Mouse (Mus musculus) urinary bladder, postnatal 25 days (tissue): ENCODE data around the gene Hist1h2ak.
"Not testable (repeated sequence)": the region's sequence is repeated elsewhere in the genome, so short reads cannot be mapped to it uniquely, and the experiment has no call there.

Source experiments
- DNase-seq: peaks from one replicate; pipeline ENCODE4 v3.0.0; 2022; ENCODE audit warnings: low spot score

Gene Hist1h2ak

DNA sequence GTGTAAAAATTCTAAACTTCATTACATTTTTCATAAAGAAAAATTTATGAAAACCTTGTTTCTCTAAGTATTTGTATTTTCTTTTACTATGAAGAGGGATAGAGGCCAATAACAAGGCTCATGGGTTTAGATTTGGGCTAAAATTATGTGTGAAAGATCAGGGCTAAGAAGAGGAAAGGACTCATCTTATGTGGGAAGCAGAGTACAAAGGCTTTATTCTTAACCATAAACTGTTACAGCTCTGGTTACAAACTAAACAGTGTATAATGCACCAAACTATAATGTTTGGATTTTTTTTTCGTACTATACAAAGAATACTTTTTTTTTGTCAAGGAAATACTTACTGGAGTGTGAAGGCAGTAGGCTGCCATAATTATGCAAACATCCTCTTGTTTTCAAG is 2.1 kb upstream of the Hist1h2ak start:
- no peak for DNase-seq

DNA sequence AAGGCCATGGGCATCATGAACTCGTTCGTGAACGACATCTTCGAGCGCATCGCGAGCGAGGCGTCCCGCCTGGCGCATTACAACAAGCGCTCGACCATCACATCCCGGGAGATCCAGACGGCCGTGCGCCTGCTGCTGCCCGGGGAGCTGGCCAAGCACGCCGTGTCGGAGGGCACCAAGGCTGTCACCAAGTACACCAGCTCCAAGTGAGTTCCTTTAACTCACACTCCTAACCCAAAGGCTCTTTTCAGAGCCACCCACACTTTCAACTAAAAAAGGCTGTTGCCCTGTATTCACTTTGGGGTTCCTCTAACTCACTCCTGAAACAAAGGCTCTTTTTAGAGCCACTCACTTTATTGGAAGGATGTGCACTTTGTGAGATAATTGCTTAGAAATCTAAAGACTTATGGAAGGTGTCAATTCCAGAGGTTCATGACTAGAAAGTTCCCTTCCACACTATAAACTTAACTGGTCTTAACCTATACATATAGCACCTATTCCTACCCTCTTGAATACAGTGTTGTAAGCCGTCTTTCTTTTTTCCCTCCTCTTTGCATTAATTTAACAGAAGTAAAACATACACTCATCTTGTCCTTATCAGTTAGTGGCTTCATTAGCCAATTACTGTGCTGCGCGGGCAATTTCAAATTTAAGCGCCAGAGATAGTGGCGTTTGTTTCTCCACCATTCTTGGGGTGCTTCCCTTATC is 821 bp upstream of the Hist1h2ak start:
- DNase-seq = not testable (repeated sequence)

DNA sequence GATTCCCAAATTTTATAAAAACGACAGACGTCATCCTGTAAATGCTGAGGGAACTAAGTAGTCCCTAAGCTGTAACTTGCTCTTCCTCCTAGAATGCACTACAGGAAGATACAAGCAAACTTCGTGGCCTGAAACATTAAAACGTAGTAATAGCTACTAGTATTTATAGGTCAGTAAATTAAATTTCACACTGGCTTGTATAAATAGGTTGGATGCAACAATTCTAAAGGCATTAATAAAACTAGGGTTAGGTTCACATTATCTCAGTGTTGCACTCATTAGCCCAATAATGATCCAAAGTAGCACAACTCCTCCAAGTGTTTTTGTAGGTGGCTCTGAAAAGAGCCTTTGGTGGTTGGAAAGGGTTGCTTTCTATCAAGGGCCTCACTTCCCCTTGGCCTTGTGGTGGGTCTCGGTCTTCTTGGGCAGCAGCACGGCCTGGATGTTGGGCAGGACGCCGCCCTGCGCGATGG is 540 bp downstream of the Hist1h2ak start:
- DNase-seq = no peak

DNA sequence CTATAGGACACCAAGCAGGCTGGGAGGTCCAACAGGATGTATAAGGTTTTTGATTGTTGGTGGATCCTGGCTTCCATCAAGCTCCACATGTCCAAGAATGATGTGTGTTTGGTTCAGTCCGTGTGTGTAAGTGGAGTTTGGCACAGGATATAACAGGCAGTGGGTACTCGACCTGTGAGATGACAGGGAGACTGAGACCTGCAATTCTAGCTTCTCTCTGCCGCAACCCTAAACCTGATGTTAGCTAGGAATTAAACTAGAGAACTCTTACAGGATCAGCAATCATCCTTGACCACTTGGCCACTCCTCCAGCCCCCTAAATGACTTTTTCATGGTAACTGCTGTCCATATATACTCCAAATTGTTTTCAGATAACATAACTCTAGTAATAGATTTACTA is 1.3 kb downstream of the Hist1h2ak start:
- DNase-seq = no peak

DNA sequence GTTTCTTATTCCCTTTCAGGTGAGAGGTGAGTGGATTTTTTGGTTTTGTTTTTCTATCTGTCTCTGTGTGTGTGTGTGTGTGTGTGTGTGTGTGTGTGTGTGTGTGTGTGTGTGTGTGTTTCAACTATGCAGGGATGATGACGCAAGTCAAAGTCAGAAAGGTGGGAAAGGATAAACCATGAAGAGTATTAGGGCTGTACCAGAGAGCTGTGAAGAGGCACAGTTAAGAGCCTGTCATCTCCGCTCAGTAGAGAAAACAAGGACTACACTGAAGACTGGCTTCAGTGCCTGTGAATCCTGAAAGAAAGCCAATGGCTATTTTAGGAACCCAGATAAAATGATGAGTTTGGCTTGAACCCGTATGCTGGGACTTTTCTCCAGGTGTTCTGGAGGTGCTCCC is 1.8 kb downstream of the Hist1h2ak start:
- DNase-seq = no peak

DNA sequence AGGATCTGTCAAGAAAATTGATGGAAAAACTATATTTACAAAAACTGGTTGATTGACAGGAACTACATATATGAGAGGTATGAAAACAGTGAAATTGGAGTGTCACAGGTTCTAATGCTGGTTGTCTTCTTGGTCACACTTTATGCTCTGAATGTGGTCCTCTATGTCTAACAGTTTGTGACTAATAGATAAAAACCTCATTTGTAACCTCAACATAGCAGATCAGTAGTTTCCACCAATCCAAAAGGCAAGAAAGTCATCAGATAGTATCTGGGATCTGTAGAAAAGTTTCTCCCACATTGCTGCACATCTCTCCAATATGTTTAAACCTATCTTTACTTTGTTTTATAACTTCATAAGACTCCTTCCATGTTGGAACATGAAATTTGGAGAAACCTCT is 2.2 kb downstream of the Hist1h2ak start:
- no peak for DNase-seq

DNA sequence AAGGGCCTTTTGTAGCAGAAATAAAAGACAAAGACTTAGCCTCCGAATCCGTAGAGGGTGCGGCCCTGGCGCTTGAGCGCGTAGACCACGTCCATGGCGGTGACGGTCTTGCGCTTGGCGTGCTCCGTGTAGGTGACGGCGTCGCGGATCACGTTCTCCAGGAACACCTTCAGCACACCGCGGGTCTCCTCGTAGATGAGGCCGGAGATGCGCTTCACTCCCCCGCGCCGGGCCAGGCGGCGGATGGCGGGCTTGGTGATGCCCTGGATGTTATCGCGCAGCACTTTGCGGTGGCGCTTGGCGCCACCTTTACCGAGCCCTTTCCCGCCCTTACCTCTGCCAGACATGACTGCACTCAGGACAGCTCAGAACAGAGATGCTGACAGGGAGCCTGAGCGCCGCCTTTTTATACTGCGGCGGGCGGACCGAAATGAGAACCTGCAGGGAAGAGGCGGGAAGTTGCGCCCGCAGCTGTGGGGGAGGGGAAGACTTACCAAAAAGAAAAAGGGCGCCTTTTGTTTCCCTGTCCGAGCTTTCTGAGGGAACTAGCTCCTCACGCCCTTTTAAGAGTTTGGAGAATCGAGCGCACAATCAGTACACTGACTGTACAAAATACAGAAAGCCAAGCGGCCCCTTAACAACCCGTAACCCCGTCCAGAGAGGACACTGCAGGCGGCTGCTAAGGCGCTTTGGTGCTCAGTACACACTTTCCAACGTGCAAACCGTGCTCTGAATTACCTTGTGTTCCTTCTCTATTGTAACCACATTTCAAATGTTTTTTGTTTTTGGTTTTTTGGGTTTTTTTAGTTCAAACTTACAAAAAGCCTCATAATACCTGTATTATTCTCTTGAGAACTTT is 3.2 kb downstream of the Hist1h2ak start, which contains the start of gene Hist1h4k:
TSS of gene Hist1h4k (minus strand) at position 347 of the 859 bp plus-strand sequence.
- peak; percentile 88 for DNase-seq

DNA sequence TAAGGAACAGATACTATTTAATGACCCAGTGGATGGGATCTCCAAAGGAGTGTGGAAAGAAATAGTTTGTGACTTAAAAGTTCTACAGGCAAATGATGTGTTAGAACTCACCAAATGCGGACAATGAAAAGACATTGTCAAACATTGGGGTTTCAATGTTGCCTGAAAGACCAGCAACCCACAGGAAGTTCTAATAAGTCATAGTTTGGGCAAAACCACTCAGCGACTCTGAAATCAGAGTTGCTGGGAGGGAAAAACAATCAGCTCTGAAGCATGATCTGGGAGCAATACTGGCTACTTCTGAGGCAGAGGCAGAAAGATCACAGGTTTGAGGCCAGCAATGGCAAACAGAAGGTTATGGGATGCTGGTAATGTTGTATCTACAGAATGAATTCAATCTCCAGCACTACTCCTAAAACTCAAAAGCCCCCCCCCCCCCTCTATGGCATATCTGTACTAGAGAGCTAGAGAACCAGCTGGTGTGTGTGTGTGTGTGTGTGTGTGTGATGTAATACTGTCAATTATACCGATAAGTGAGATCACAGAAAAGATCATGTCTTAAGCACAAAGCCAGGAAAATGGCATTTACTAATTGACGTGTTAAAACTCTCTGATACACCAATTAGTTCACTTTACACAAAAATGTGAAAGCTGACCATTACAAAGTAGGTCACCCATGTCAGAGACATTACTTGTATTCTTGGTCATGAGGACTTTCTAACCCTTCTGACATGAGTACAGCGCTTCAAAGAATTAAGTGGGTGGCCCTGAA is 4.1 kb downstream of the Hist1h2ak start:
- DNase-seq = no peak

DNA sequence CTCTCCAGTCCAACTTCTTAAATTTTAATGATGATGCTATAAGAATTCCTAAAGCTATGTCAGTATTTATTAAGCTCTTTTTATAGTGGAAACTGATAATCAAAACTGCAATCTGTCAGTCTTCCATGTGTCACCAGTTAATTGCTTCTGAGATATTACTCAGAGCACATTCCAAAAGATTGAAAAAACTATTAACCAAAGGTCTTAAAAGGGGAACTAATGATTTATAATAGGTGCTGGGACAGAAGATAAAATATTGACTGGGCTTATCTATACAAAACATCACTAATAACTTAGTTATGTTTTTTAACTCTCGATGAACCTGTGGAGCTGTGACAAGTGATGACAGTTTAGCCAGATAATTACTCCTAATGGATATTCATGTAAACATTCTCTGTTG is 8.6 kb downstream of the Hist1h2ak start:
- DNase-seq = no peak

DNA sequence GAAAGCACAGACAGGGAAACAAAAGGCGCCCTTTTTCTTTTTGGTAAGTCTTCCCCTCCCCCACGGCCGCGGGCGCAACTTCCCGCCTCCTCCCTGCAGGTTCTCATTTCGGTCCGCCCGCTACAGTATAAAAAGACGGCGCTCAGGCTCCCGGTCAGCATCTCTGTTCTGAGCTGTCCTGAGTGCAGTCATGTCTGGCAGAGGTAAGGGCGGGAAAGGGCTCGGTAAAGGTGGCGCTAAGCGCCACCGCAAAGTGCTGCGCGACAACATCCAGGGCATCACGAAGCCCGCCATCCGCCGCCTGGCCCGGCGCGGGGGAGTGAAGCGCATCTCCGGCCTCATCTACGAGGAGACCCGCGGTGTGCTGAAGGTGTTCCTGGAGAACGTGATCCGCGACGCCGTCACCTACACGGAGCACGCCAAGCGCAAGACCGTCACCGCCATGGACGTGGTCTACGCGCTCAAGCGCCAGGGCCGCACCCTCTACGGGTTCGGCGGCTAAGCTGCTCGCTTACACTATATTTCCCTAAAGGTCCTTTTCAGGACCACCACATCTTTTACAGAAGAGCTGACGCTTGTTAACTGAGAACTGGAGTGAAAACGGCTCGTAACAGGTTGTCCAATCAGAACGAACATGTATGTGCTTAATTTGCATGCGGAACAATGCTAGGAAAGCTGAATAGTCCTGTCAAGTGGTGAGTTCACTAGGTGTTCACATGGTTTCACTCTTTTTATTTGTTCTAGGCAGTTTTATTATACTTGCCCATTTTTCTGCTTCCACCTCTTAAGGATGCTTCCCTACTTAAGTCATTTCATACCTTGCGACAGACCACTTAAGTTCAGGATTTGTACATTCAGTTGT is 18.5 kb downstream of the Hist1h2ak start, which contains the start of gene Hist1h4j:
TSS of gene Hist1h4j (plus strand) at position 159 of the 862 bp plus-strand sequence.
- peak; percentile 62 for DNase-seq

DNA sequence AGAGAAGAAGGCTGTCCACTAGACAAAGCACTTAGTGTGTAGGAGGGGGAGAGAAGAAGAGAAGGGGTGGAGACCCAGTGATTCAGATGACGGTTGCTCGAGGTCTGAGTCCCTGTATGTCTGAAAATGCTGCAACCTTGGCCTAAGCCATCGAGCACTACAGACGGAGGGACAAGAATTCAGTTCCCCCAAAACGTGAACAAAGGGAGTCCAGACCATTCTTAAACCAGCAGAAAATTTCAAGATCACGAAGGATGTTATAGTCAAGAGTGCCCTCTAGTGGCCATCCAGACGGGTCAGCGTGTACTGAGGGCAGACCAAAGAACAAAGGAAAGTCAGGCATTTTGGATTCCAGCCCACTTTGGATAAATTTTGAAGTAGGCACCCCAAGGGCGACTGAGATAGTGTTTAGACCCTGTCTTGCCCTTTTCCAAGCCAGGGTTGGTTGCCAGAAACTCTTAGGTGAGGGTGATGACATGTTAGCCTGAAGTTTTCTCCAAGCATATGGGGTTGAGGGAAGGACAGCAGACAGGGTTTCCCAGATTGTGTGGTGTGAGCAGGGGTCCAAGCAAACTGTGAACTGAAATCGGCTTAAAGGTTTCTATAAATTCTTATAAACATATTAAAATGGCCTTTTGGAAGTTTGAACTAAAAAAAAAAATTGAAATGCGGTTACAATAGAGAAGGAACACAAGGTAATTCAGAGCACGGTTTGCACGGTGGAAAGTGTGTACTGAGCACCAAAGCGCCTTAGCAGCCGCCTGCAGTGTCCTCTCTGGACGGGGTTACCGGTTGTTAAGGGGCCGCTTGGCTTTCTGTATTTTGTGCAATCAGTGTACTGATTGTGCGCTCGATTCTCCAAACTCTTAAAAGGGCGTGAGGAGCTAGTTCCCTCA is 19.4 kb downstream of the Hist1h2ak start:
- DNase-seq = peak; percentile 67

DNA sequence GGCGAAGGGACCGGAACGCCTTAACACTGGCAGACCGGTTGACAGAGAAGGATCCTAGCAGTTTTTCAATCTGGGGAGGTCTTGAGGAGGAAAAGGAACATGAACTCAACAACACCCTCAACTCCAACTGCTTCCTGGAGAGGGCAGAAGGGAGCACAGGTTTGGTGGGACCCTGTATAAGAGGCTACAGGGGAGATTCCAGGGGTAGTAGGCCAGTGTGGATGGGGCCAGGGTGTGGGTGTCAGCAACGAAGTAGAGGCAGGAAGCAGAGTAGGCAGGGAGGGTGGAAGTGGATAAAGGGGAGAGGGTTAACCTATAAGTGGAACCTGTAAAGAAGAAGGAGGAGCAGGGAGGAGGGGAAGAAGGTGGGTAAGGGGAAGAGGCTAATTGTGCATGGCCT is 20.2 kb downstream of the Hist1h2ak start:
- DNase-seq = no peak

DNA sequence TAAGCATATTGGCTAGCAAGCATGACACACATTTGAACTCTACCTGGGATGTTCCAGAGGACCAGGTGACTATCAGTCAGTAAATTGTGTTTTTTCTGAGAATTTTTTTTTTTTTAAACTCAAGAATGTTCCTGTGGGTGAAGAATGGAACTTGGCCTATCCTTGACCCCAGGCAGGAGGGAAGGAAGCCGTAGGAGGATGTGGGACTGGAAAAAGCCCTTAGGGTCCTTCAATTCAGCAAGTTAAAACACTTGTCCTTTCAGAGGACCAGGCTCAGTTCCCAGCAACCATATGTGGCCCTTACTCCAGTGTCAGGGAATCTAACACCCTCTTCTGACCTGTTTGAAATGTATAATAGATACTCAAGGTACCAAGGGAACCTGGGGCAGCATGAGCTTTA is 24.1 kb downstream of the Hist1h2ak start:
- no peak for DNase-seq

DNA sequence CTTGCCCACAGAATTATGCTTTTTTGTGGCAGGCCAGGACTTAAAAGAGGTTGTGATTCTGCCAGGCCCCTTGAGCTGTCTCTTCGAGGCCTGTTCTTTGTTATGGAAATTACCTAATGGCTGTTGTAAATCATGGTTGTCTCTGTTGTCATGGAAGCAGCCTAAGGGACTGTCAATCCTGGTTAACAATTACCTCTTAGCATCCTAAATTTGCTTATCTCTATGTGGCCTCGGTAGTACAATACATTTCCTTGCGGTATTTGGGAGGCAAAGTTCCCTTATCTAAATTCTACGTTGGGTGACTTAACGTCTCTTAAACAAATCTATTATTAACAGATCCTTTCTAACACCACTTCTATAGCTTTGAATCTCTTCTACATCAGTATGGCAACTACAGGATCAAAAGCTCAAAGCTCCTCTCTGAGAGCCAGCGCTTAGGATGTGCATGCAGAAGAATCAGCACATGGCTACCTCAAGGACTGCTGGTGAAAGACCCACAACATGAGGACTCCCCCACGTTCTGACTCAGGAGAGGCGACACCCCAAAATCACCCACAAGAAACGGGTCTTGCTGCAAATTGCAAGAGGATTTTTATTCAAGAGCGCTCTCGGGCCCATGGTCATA is 25.6 kb downstream of the Hist1h2ak start:
- no peak for DNase-seq

DNA sequence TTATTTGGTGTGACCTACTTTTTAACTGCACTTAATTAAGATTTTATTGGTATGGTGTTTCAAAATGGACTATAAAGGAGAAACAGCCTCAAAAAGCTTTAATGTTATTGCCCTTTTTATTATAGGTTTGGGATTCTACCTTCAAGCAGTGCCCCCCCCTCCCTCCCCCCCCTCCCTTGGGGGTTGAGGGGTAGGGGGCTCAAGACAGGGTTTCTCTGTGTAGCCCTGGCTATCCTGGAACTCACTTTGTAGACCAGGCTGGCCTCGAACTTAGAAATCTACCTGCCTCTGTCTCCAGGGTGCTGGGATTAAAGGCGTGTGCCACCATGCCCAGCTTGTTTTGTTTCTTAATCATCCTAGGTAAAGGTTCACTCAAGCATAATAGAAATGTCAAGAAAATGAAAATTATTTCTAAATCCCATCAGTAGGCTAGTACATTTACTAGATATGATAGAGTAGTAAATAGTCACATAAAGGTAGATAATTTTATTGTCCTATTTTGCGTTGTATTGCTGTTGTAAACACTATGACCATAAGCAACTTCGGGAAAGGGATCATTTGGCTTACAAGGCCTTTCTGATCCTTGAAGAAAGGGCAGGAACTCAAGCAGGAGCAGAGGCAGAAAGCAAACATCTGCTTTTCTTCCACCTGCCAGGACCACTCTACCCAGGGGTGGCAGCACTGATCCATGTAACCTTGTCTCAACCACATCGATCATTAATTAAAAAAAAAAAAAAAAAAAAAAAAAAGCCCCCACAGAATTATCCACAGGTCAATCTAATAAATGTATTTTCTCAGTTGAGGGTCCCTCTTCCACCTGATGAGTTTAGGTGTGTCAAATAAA is 30.4 kb downstream of the Hist1h2ak start:
- no peak for DNase-seq

DNA sequence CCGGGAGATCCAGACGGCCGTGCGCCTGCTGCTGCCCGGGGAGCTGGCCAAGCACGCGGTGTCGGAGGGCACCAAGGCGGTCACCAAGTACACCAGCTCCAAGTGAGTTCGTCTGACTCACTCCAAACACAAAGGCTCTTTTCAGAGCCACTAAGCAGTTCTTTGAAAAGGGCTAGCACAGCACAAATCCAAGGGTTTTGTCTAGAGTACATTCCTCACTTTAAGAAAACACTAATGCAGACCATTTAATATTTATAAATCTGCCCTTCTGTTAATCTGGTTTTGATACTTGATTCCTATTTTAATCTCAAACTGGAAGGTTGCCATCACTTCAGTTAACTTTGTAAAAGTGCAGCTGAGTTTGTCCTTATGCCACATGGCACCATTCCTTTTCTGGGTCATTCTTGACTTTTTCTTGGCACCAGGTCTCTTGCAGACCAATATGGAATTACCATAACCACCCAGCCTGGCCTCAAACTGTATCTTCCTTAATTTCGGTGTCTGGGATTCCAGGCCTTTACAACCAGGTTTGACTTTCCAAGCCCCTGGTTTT is 31.2 kb downstream of the Hist1h2ak start:
- no peak for DNase-seq

DNA sequence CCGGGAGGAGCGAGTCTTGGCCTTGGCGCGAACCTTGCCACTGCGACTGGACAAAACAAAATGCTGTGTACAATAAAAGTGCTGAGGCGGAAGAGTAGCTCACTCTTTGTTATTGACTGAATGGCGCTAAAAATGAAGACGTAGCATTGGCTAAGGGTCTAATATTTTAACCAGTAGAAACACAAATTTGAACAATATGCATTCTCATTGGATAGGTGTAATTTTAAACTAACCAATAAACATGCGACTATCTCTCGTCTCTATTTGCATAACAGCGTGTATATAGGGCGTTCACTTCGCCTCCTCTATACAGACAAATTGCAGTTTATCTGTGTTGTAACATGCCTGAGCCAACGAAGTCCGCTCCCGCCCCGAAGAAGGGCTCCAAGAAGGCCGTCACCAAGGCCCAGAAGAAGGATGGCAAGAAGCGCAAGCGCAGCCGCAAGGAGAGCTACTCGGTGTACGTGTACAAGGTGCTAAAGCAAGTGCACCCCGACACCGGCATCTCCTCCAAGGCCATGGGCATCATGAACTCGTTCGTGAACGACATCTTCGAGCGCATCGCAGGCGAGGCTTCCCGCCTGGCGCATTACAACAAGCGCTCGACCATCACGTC is 31.8 kb downstream of the Hist1h2ak start, which contains the start of gene Hist1h2bm:
TSS of gene Hist1h2bm (plus strand) at position 288 of the 616 bp plus-strand sequence.
- DNase-seq = not testable (repeated sequence)
